Mouse (Mus musculus): ENCODE measurements around the gene Chrng. TPM values are rescaled to one million over a fixed set of nuclear protein-coding genes. Genes with fewer than 3 reads are reported as not detected.

Gene Chrng
- not detected in 2 replicates for total RNA-seq (2014; fragmentation: Nextera tagmentation)
- total RNA-seq (2017), result not detected in 2 replicates

- ATAC-seq (replicated peaks; ENCODE audit: low FRiP score, low TSS enrichment, poor library complexity, severe bottlenecking), result no peak
Measured at GRCm38 (mm10) chr1:87204465-87204864, at the start of gene Chrng. Chrng (plus strand) TSS chr1:87204657.

DNA sequence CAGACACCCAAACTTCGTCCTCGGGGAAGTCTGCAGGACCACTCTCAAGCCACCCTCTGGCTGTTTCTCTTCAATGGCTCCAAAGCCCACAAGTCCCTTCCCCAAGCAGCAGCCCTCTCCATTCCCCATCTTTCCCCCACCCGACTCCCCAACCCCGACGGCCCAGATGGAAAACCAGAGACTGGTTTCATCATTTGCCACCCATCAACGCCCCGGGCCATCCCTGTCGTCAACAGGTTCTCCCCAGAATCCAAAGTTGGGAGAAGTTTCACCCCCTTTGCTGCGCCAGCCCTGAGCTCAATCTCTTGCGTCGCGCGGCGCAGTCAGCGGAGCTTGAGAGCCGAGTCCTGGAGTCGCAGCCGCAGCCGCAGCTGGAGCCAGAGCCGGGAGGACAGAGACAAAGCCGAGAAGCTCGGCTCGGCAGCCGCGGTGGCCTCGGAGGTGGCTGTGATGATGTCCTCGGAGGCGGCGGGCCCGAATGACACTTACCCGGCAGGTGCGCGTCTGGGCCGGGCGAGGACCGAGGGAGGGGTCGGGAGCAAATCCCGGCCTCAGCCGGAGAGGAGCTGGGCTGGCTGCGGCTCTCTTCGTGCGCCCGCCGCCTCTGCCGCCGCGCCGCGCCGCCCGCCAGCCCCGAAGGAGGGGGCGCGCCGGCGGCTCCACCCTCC is 48.8 kb upstream of the Chrng start:
- ATAC-seq (replicated peaks; ENCODE audit: low FRiP score, low TSS enrichment, poor library complexity, severe bottlenecking), result no peak

- no peak for ATAC-seq (replicated peaks; ENCODE audit: low FRiP score, low TSS enrichment, poor library complexity, severe bottlenecking)
Measured at GRCm38 (mm10) chr1:87156199-87156587, 48.3 kb upstream of the Chrng start, which contains the start of gene Ecel1. Ecel1 (minus strand) TSS chr1:87156521.

DNA sequence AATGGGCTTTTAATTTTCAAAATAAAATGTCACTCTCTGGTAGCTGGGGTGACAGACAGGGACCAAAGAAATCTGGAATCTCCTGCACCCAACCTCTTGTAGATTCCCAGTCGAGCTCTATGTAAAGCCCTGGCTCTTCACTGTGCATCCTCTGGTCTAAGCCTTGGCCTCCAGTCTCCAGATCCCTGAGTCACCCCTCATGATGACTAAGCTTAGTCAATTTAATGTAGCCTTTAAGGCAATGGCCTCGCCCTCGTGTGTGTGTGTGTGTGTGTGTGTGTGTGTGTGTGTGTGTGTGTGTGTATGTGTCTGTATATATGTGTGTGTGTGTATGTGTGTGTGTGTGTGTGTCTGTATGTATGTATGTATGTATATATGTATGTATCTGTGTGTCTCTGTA is 45.1 kb upstream of the Chrng start:
- ATAC-seq (replicated peaks; ENCODE audit: low FRiP score, low TSS enrichment, poor library complexity, severe bottlenecking), result no peak

DNA sequence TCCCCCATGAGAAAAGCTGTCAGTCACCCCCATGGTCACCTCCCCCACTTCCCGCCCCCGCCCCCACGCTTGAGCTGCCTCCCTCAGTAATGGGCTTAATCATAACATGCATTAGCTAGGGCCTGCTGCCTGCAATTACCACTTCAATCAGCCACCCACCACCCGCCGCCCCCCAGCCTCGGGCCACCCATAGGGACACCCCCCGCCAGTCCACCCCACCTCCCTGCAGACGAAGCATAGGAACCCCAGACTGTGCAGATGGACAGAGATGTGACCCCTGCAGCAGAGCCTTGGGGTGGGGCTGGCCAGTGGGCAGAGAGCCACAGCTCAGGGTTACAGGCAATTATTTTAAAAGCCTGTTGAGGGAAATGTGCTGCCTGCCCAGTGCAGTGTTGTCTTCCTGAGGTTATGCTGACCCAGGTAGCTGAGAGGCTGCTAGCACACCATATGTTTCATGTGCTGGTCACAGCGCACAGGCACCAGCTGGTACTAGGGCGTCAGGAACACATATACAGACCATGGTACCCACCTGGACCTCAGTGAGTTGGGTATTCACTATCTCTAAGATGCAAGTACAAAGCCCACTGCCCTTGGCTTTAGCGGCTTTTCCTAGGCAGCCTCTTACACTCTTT is 40.2 kb upstream of the Chrng start:
- ATAC-seq (replicated peaks; ENCODE audit: low FRiP score, low TSS enrichment, poor library complexity, severe bottlenecking), result no peak

GRCm38 (mm10) chr1:87164796-87165184 is 39.7 kb upstream of the Chrng start:
- ATAC-seq (replicated peaks; ENCODE audit: low FRiP score, low TSS enrichment, poor library complexity, severe bottlenecking), result no peak

DNA sequence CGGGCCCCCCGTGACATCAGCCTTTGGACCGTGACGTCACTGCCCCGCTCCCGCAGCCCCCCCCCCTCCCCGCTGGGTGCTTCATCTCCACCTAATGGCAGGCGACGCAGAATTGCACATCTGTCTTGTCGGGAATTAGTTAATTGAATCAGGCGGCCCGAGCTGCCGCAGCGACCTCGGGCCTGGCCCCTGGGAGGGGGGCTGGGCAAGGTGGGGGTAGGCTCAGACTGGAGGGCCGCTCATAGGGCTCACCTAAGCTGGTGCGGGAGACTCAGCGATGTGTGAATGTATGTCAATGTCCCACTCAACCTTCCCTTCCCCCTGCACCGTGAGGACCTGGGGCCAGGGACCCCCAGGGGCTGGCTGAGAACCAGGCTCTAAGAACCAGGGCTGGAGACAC is 34.0 kb upstream of the Chrng start:
- ATAC-seq (replicated peaks; ENCODE audit: low FRiP score, low TSS enrichment, poor library complexity, severe bottlenecking), result no peak

GRCm38 (mm10) chr1:87171312-87171711 is 33.1 kb upstream of the Chrng start:
- ATAC-seq (replicated peaks; ENCODE audit: low FRiP score, low TSS enrichment, poor library complexity, severe bottlenecking), result no peak

GRCm38 (mm10) chr1:87172316-87172715 is 32.1 kb upstream of the Chrng start:
- ATAC-seq (replicated peaks; ENCODE audit: low FRiP score, low TSS enrichment, poor library complexity, severe bottlenecking), result no peak

DNA sequence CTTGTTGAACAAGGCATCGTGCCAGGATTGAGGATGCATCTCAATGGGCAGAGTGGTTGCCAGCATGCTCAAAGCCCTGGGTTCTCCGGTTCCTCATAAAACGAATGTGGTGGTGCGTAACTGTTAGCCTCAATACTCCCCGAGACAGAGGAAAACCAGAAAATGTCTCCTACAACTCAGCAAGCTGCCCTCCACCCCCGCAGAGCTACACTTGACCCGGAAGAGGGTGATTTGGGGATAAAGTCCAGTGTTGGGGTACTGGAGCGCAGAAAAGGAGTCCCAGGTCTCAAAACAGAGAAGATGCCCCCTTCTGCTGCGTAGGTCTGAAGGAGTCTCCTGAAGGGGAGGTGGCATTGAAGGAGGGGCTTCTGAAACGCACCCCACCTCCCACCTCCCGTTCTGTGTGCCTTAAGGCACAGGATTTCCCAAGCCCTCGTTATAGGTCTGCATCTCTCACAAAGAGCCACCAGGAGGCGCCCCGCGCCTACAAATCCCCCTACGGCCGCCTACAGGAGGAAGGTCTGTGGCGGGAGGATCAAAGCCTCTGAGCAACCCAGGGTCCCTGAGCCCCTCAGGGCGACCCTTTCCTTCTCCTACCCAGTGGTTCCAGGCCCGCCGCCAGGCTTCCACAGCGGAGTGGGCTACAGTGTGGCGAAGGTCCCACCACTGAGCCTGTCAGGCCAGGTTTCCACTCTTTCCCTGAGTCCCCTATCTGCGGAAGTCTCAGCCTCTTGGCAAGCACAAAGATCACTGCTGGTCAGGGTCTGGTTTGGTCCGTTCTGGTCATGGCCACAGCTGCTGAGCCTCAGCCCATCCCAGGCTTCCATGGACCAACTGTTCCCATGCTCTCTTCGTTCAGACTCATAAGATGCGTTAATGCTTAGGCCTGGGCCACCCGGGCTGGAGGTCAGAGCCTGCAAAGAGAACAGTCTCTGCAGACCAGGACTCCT is 30.2 kb upstream of the Chrng start:
- peak; percentile 48; the same call in 1 of the 2 replicates for ATAC-seq (replicated peaks; ENCODE audit: low FRiP score, low TSS enrichment, poor library complexity, severe bottlenecking)

- ATAC-seq (replicated peaks; ENCODE audit: low FRiP score, low TSS enrichment, poor library complexity, severe bottlenecking), result peak; percentile 77
Measured at GRCm38 (mm10) chr1:87175852-87176292, 28.6 kb upstream of the Chrng start.

- no peak for ATAC-seq (replicated peaks; ENCODE audit: low FRiP score, low TSS enrichment, poor library complexity, severe bottlenecking)
Measured at GRCm38 (mm10) chr1:87180896-87181295, 23.6 kb upstream of the Chrng start.

DNA sequence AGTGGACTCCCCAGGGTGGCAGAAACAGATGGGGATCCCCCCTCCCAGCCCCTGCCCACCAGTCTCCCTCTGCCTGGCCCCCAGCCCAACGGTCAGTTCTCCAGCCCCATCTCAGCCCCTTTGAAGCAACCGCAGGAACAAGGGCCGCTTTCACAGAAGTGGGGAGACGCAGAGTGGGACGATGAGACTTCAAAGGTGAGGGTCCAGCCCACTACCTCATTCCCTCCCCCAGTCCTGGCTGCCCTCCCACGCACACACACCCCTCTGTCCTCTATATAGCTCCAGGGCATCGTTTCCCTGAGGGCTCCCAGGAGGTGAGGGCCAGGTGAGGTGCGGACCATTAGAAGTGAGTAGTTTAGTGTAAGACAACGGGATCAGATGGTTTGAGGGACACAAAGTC is 21.4 kb upstream of the Chrng start, which contains the start of gene Prss56:
Prss56 (plus strand) TSS at position 301 of the 400 bp plus-strand sequence.
- no peak for ATAC-seq (replicated peaks; ENCODE audit: low FRiP score, low TSS enrichment, poor library complexity, severe bottlenecking)

GRCm38 (mm10) chr1:87183998-87184750 is 20.3 kb upstream of the Chrng start:
- no peak for ATAC-seq (replicated peaks; ENCODE audit: low FRiP score, low TSS enrichment, poor library complexity, severe bottlenecking)

GRCm38 (mm10) chr1:87184751-87185139 is 19.7 kb upstream of the Chrng start:
- ATAC-seq (replicated peaks; ENCODE audit: low FRiP score, low TSS enrichment, poor library complexity, severe bottlenecking), result peak; percentile 51

DNA sequence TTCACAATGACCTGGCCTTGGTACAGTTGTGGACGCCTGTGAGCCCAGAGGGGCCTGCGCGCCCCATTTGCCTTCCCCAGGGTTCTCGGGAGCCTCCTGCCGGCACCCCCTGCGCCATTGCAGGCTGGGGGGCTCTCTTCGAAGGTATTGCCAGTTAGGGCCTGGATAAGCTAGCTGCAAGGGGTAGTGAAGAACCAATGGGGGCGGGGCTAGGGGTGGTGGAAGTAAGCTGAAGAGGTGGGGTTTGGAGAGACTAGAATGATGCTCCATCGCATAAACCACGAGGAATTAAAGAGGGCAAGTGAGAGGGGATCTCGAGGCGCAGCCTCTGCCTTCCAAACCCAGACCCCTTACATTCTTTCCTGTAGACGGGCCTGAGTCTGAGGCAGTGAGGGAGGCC is 18.9 kb upstream of the Chrng start:
- no peak for ATAC-seq (replicated peaks; ENCODE audit: low FRiP score, low TSS enrichment, poor library complexity, severe bottlenecking)

GRCm38 (mm10) chr1:87186261-87187036 is 18.0 kb upstream of the Chrng start:
- no peak for ATAC-seq (replicated peaks; ENCODE audit: low FRiP score, low TSS enrichment, poor library complexity, severe bottlenecking)

DNA sequence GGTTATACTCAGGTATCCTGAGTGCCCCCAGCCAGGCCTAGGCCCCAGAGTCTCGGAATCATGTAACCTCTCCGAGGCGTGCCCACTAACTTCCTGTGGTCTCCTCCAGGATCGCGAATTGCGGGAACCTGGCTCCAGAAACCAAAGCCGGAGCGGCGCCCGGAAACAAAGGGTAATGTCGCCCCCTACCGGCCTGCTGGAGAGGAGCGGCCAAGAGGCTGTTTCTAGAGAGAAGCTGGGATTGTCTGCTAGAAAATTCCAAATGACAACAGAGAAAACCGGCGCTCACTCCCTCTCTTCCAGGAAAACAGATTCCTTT is 17.5 kb upstream of the Chrng start:
- ATAC-seq (replicated peaks; ENCODE audit: low FRiP score, low TSS enrichment, poor library complexity, severe bottlenecking), result no peak

DNA sequence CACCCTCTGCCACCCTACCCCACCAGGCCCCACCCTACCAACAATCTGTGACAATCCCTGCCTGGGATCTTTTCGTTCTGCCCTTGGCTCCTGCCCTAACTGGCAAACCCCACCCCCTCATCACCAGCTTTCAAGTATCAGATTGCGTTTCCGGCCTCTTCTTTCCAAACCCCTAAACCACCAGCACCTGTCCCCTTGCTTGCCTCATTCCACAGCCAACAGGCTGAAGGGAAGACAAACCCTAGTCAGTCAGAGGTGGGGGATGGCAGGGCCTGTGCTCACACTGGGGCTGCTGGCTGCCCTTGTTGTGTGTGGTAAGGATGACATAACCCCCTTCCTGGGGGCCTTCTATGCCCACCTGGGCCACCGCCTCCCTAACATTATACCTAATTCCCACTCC is 14.0 kb upstream of the Chrng start, which contains the start of gene Chrnd:
Chrnd (plus strand) TSS at position 179 of the 400 bp plus-strand sequence.
- ATAC-seq (replicated peaks; ENCODE audit: low FRiP score, low TSS enrichment, poor library complexity, severe bottlenecking), result no peak
